Mouse (Mus musculus): ENCODE results near the gene Strn3.
A peak's percentile ranks its signal among the peaks of the same experiment; 100 is the strongest.
"Not testable (repeated sequence)": the region's sequence is repeated elsewhere in the genome, so short reads cannot be mapped to it uniquely, and the experiment has no call there.

The Strn3 gene

GRCm38 (mm10) chr12:51692870-51693269, 1.2 kb upstream of the Strn3 start:
- peak in 1 of 2 experiments; percentile 24 for DNase-seq

GRCm38 (mm10) chr12:51690893-51691844, 528 bp downstream of the Strn3 start, which contains the start of gene Ap4s1:
Ap4s1 (plus strand) TSS chr12:51691033.
- peak; percentile 78 for DNase-seq

- DNase-seq, result peak; percentile 29 to 54
Observed at GRCm38 (mm10) chr12:51688546-51688945, 3.2 kb downstream of the Strn3 start.

GRCm38 (mm10) chr12:51678844-51679243, 12.9 kb downstream of the Strn3 start:
- DNase-seq, result no peak

GRCm38 (mm10) chr12:51676442-51676841, 15.3 kb downstream of the Strn3 start:
- no peak for DNase-seq

- DNase-seq, result no peak
Observed at GRCm38 (mm10) chr12:51673270-51673669, 18.4 kb downstream of the Strn3 start.

GRCm38 (mm10) chr12:51671231-51671891, 20.3 kb downstream of the Strn3 start:
- DNase-seq, result no peak

GRCm38 (mm10) chr12:51666708-51667430, 24.8 kb downstream of the Strn3 start:
- DNase-seq, result no peak

GRCm38 (mm10) chr12:51663908-51664307, 27.8 kb downstream of the Strn3 start:
- no peak for DNase-seq

- DNase-seq, result no peak
Observed at GRCm38 (mm10) chr12:51663011-51663410, 28.7 kb downstream of the Strn3 start.

GRCm38 (mm10) chr12:51655944-51656465, 35.7 kb downstream of the Strn3 start:
- DNase-seq, result no peak

GRCm38 (mm10) chr12:51649401-51649800, 42.3 kb downstream of the Strn3 start:
- DNase-seq, result not testable (repeated sequence)

- no peak for DNase-seq
Observed at GRCm38 (mm10) chr12:51641871-51642270, 49.8 kb downstream of the Strn3 start.

- no peak for DNase-seq
Observed at GRCm38 (mm10) chr12:51636689-51637470, 54.8 kb downstream of the Strn3 start.

GRCm38 (mm10) chr12:51636260-51636659, 55.4 kb downstream of the Strn3 start:
- no peak for DNase-seq

- no peak for DNase-seq
Observed at GRCm38 (mm10) chr12:51633481-51633880, 58.2 kb downstream of the Strn3 start.

GRCm38 (mm10) chr12:51623366-51623694, 68.4 kb downstream of the Strn3 start:
- DNase-seq, result no peak

- no peak for DNase-seq
Observed at GRCm38 (mm10) chr12:51622670-51623365, 68.9 kb downstream of the Strn3 start.

- DNase-seq, result no peak
Observed at GRCm38 (mm10) chr12:51621161-51621560, 70.5 kb downstream of the Strn3 start.

- DNase-seq, result no peak
Observed at GRCm38 (mm10) chr12:51620572-51620971, 71.1 kb downstream of the Strn3 start.

GRCm38 (mm10) chr12:51612361-51612760, 79.3 kb downstream of the Strn3 start:
- DNase-seq, result no peak

- DNase-seq, result no peak
Observed at GRCm38 (mm10) chr12:51606138-51606537, 85.6 kb downstream of the Strn3 start.

All from thymus, postnatal 36 days (tissue).